Mouse (Mus musculus): ENCODE data around the gene Gm813.

DNA sequence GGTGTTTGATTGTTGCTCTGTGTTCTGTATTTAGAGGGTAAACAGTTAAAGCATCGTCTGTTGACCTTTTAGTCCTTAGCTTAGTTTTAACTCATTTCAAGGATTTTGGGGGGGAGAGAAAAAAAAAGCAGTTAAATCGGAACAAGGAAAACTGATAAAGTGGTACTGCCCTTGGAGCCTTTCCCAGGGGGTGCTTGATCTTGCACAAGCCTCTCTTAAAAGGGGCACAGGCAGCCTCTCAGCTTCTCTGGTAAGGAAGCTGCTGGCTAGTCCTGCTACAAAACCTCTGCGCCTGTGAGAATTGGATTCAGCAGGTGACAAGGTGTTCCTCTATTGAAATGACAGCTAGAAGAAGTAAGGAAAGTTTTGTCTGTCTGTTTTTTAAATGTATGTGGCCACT lies 5.6 kb upstream of the Gm813 start:
- TF ChIP-seq POLR2A (IDR thresholded peaks at IDR 0.05; ENCODE audit: control insufficient read depth, extremely low read depth, insufficient read depth, low read length, poor library complexity) (no peak), CTCF (IDR thresholded peaks at IDR 0.05; ENCODE audit: borderline replicate concordance, control insufficient read depth, extremely low read depth, insufficient read depth, low read length, poor library complexity) (no peak)

Measured in thymus, adult 2 months (tissue).